Mouse (Mus musculus) granulocyte monocyte progenitor cell, adult 5-6 weeks (primary cell): ENCODE results near the gene Epb41l5. TPM values are rescaled to one million over a fixed set of nuclear protein-coding genes. Genes with fewer than 3 reads are reported as not detected.
A peak's percentile ranks its signal among the peaks of the same experiment; 100 is the strongest.

Experiments
- ATAC-seq: replicated peaks from 2 replicates; pipeline ENCODE4 v1.8.0; 2016; ENCODE audit warnings: mild to moderate bottlenecking, moderate TSS enrichment, inconsistent platforms; ENCODE audit not compliant: poor library complexity, severe bottlenecking
- total RNA-seq, 2 experiments: library from RNA; stranded (forward) in 1 of 2; stranded (reverse) in 1 of 2; fragments of 200-712, 200-1000 nt in 1 of 2; fragments of >200 nt in 1 of 2; fragmentation: Nextera tagmentation in 1 of 2; gene quantifications; 2 replicates each; pipeline ENCODE4 v1.2.3; 2014 to 2017

Gene Epb41l5
- total RNA-seq, 2 experiments from 2014 or later, result not detected

- no peak for ATAC-seq
These were observed 46.4 kb downstream of the Epb41l5 start for GRCm38 (mm10) chr1:119602448-119602847.

GRCm38 (mm10) chr1:119598855-119599254 lies 49.9 kb downstream of the Epb41l5 start:
- peak; percentile 86 for ATAC-seq

- ATAC-seq, result no peak
These were observed 51.8 kb downstream of the Epb41l5 start for GRCm38 (mm10) chr1:119596954-119597480.

DNA sequence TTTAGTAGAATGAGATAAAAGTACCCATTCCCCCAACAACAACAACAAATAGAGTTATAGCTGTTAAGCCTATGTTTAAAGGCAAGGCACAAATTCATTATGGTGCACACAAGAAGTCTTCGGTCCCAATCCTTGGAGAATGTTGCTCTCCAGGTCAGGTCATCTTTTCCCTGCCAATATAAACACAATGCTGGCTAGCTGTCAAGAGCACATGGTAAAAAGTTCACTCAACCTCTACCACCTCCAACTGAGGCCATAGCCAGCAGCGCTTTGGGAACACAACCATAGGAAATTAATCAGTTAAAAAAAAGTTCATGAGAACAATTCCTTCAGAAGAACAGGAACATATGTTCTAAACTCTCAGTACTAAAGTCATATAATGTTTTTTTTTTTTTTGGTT lies 58.8 kb downstream of the Epb41l5 start:
- no peak for ATAC-seq

DNA sequence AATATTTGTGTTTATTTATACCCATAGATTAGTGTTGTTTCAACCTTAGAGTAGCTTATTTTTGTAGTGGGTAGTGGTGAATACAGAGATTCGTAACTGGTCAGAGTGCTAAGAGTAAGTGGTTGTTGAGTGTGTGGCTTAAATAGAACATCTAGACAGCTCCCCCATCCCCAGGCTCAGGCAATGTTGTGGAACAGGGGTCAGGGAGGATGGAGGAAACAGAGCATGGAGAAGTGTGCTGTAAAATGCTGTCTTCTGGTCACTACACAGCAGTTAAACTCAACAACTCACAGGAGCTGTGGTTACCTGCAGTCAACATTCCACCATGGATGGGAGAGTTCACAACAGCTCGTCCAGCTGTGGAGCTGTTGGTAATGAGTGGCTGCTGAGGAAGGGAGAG lies 63.8 kb downstream of the Epb41l5 start:
- no peak for ATAC-seq

- ATAC-seq, result no peak
These were observed 78.7 kb downstream of the Epb41l5 start for GRCm38 (mm10) chr1:119570134-119570533.

DNA sequence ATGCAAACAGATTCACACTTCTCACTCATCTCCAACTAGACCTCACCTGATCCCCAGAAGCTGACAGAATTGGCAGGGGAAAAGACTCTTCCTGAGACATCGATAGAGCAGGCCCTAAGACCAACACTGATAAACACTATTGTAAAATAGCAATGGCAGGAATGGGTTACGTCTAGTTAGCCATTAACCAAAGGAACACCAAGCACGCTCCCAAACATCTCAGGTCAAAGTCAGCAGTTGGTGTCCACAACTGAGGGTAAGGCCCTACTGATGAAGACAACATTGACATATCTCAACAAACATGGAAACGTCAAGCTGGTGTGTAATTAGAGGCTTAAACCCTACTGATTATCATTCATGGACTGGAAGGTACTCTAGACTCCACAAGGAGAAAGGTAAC lies 83.3 kb downstream of the Epb41l5 start:
- no peak for ATAC-seq

DNA sequence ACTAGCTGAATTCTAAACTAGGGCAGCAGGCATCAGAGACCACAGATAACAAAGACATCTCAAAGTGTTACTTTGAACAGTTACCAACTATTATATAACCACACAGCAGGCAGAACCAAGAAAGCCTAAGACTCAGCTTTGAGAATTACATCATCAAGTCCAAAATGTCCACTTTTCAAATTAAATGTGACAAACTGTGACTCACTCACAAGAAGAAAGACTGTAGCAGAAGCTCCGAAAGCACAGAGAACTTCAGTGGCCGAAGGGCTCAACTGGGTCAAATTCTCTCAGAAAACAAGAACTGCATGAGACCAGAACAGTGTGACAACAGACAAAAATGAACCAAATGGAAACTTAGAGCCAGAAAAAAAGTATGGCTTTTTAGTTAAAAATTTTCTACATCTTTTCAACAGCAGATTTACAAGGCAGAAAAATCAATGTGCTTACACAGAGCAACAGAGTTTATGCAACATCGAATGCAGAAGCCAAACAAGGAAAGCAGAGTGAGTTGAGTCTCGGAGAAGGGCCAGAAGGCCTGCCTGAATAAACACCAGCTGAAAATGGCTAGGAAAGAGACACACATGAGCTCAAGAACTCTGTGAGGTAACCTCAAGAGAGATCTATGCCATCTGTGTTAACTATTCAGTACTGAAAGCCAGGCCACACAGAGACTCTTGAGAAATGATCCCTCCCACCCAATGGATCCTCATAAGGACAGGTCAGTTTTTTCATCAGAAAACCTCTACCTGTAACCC lies 91.0 kb downstream of the Epb41l5 start:
- no peak for ATAC-seq

DNA sequence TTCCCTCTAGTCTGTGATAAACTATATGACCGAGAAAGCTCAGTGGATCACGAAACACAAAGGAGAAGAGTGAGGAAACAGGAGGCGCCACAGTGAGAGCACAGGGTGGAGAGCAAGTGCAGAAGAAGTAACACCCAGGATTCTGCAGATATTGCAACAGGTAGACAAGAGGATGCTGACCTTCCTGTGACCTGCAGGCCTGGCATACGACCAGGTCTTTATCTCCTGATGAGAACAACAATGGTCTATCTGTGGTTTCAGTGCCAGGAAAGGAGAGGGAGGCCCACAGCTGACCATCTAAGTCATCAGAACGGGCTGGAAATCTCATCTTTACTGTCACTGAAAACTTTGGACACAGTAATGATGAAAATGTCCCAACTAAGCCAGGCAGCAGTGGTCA lies 93.1 kb downstream of the Epb41l5 start:
- no peak for ATAC-seq

GRCm38 (mm10) chr1:119551651-119552050 lies 97.1 kb downstream of the Epb41l5 start:
- ATAC-seq, result no peak

- ATAC-seq, result no peak
These were observed 98.7 kb downstream of the Epb41l5 start for GRCm38 (mm10) chr1:119550064-119550463.

GRCm38 (mm10) chr1:119549327-119549689 lies 99.5 kb downstream of the Epb41l5 start:
- ATAC-seq, result no peak

DNA sequence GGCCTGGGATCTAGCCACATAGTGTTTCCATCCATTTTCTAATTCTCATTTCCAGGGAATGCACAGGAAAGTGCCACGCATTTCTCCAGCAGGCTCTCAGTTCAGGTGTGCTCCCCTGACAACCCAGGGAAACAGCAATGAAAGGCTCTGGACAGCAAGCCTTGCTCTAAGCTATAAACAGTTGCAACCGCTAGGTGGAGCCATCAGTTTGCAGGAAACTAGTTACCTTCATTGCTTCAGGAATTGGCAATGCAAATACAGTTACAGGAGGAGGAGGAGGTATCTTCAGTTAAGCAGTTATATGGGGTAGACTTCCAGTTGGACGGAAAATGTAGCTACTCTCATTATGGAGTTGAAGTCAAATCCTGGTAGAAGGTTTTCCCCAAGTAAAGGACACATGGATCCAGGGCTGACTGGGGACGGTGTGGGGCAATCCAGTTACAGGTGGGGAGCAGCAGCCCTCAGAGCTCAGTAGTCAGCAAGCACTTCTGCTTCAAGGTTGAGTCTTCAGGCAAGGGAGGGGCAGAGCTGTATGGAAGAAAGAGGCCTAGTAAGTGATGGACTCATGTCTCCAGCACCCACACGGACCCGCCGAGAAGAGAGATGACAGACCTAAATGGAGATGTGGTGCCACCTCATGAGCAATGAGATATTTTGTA lies 100.0 kb downstream of the Epb41l5 start:
- ATAC-seq, result peak; percentile 79

DNA sequence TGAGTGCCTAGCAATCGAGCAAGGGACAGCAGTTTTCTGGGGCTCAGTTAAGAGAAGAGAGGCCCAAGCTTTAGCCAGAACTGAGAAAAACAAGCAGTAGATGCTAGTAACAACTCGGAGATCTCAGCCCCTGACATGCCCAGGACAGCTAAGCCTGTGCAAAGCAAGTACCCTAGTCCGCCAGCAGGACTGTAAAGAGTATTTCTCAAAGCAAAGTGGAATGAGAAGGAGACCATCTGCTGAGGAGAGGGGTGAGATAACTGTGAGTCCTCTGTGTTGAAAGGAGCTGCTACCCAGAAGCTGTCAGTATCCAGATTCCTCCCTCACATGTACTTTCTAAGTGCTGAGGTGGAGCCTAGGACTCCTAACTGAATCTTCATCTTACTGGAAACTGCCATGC lies 102.3 kb downstream of the Epb41l5 start:
- ATAC-seq, result no peak

- ATAC-seq, result no peak
These were observed 103.1 kb downstream of the Epb41l5 start for GRCm38 (mm10) chr1:119545671-119546070.

GRCm38 (mm10) chr1:119545164-119545563 lies 103.6 kb downstream of the Epb41l5 start:
- ATAC-seq, result no peak

- ATAC-seq, result no peak
These were observed 104.1 kb downstream of the Epb41l5 start for GRCm38 (mm10) chr1:119544611-119545155.

- ATAC-seq, result no peak
These were observed 105.5 kb downstream of the Epb41l5 start for GRCm38 (mm10) chr1:119543316-119543715.

- ATAC-seq, result no peak
These were observed 107.2 kb downstream of the Epb41l5 start for GRCm38 (mm10) chr1:119541570-119541969.

DNA sequence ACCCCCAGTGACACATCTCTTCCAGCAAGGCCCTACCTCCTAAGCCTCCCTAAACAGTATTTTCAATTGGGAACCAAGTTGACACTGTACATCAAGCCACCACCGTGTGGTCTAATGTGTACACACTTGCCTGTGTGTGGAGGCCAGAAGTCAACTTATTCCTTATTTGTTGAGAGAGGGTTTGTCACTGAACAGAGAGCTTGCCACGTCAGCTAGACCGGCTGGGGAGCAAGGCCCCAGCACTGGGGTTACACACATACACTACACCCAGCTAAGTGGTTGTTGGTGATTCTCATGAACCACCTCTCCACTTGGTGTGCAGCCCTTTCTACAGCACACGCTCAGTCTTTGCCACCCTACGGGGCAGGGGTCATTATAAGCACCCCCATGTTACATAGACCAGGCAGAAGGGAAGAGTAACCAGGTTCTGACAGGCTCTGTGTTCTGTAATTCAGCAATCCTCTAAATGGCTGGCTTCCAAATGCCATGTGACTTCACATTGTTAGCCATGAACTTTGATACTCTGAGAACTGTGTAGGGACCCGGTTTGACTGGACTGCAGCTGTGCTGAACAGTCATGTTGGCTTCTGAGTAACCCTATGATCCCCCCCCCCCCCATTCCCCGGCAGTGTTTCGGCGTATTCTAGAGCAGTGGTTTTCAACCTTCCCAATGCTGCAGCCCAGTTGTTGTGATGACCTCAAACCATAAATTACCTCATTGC lies 107.8 kb downstream of the Epb41l5 start:
- no peak for ATAC-seq

DNA sequence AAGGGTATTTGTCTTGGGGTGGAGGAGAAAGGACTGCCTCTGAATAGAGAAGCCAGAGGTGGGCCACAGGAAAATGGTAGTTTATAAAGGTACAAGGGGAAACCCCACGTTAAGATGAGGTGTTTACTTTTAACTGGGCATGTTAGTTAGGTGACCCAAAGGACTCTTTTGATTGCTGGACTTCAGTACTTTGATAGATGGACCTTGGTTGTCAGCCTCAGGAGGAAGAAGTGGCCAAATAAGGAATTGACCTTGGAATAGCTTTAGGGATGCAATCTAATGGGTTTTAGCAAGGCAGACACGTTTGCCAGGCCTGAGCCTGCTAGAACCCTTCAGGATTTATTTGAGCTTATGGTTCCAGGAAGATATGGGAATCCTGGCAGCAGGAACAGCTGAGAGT lies 109.5 kb downstream of the Epb41l5 start:
- no peak for ATAC-seq
